Mouse (Mus musculus): Measurements from ENCODE around the gene Frat1. TPM values are rescaled to one million over a fixed set of nuclear protein-coding genes. Genes with fewer than 3 reads are reported as not detected.

Gene Frat1
- polyA plus RNA-seq, 1 experiment = 29.1 TPM

DNA sequence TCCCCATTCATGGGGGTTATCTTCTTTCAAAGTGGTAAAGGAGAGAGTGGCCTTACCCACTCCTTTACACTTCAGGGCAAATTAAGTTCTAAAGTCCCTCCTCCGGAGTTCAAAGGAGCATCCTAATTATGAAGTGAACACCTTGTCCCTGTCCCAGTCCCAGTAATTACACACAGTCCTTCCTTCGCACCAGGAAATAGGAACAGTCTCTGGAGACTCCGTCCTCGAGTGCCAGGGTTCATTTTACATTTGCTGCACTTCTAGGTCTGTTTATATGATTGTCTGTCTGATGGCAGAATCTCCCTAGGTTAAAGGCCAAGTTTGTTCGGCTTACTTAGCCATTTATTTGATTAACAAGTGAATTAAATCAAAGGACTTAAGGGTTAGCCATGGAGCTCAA is 13.4 kb upstream of the Frat1 start:
- Histone ChIP-seq H3K27me3 (ENCODE audit: control insufficient read depth, insufficient read depth, low read length) (no peaks in the 10 kb centered on the region; the same call in 1 of the 2 replicates), H3K27ac (ENCODE audit: insufficient read depth, low read depth, low read length) (peak overlapping the region; percentile 81), H3K4me3 (ENCODE audit: low read depth, low read length) (no peak overlapping the region), H3K4me1 (ENCODE audit: control insufficient read depth, insufficient read depth, insufficient read length, low read length) (peaks cover 7% of the 10 kb centered on the region; the same call in 1 of the 2 replicates), H3K36me3 (ENCODE audit: control insufficient read depth, insufficient read depth, low read length) (no peaks in the 10 kb centered on the region)
- 17% methylated on average over 5 of the region's 5 CpGs for WGBS
- no peak for TF ChIP-seq POLR2A (IDR thresholded peaks at IDR 0.05; ENCODE audit: low read depth, low read length)
- TF ChIP-seq CTCF (IDR thresholded peaks at IDR 0.05; ENCODE audit: extremely low read depth, insufficient read length, insufficient replicate concordance, low read depth, low read length) = no peak

DNA sequence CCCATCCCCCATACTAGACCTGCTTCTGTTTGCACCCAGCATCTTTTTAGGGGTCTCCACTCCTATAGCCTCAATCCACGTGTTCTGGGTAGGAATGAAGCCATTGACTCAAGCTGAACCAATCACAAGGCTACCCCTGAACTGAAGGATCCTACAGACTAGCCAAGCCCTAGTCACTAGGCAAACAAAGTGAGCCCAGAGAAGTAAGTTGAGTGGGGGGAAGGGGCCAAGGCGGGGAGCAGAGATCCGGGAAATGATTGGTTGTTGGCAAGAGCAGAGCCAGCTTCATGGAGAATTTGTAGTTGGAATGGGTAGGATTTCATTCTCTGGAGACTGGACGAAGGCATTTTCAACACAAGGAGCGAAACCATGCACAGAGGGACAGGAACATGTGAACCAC is 12.9 kb upstream of the Frat1 start:
- H3K4me3 ChIP-seq (ENCODE audit: low read depth, low read length) = no peak overlapping the region
- no peaks in the 10 kb centered on the region for H3K36me3 ChIP-seq (ENCODE audit: control insufficient read depth, insufficient read depth, low read length)
- TF ChIP-seq CTCF (IDR thresholded peaks at IDR 0.05; ENCODE audit: extremely low read depth, insufficient read length, insufficient replicate concordance, low read depth, low read length) (no peak), POLR2A (IDR thresholded peaks at IDR 0.05; ENCODE audit: low read depth, low read length) (no peak)
- H3K27ac ChIP-seq (ENCODE audit: insufficient read depth, low read depth, low read length) = peak overlapping the region; percentile 81
- WGBS = 62% methylated on average over 5 of the region's 5 CpGs
- H3K27me3 ChIP-seq (ENCODE audit: control insufficient read depth, insufficient read depth, low read length) = no peaks in the 10 kb centered on the region; the same call in 1 of the 2 replicates
- peaks cover 7% of the 10 kb centered on the region; the same call in 1 of the 2 replicates for H3K4me1 ChIP-seq (ENCODE audit: control insufficient read depth, insufficient read depth, insufficient read length, low read length)

DNA sequence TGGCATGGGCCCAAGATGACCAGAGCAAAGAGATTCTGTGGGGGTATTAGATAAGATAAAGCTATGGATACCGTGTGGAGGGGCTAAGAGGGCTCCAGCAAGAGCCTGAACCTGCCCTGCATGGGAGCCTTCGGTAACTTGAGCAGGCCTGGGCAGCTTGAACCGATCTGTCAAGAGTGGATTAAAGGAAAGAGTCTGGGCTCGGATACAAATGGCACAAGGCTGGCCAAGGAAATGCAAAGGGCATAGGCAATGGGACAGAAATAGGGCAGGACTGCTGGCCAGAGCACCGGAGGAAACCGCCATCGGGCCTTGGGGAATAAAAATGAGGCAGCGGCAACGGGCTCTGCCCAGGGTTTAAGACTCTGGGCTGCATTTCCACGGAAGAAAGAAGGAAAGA is 12.4 kb upstream of the Frat1 start:
- Histone ChIP-seq H3K27ac (ENCODE audit: insufficient read depth, low read depth, low read length) (no peak overlapping the region), H3K36me3 (ENCODE audit: control insufficient read depth, insufficient read depth, low read length) (no peaks in the 10 kb centered on the region), H3K4me1 (ENCODE audit: control insufficient read depth, insufficient read depth, insufficient read length, low read length) (peaks cover 7% of the 10 kb centered on the region; the same call in 1 of the 2 replicates), H3K27me3 (ENCODE audit: control insufficient read depth, insufficient read depth, low read length) (no peaks in the 10 kb centered on the region; the same call in 1 of the 2 replicates), H3K4me3 (ENCODE audit: low read depth, low read length) (no peak overlapping the region)
- no peak for TF ChIP-seq CTCF (IDR thresholded peaks at IDR 0.05; ENCODE audit: extremely low read depth, insufficient read length, insufficient replicate concordance, low read depth, low read length)
- TF ChIP-seq POLR2A (IDR thresholded peaks at IDR 0.05; ENCODE audit: low read depth, low read length) = no peak
- WGBS = 79% methylated on average over 10 of the region's 10 CpGs

DNA sequence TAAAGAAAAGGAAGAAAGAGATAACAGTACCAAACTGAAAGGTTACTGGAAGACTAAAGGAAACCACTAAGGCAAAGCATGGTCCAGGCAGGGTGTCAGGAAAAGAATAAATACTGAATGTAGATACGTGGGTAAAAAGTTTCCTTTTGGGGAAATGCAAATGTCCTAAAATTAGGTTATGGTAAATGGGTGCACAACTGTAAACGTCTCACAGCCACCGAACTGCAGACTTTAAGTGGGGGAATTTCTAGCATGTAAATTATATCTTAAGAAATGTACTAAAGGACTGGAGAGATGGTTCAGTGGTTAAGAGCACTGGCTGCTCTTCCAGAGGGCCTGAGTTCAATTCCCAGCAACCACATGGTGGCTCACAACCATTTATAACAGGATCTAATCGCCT is 11.0 kb upstream of the Frat1 start:
- TF ChIP-seq POLR2A (IDR thresholded peaks at IDR 0.05; ENCODE audit: low read depth, low read length) (no peak), CTCF (IDR thresholded peaks at IDR 0.05; ENCODE audit: extremely low read depth, insufficient read length, insufficient replicate concordance, low read depth, low read length) (no peak)
- H3K36me3 ChIP-seq (ENCODE audit: control insufficient read depth, insufficient read depth, low read length) = no peaks in the 10 kb centered on the region
- no peaks in the 10 kb centered on the region; the same call in 1 of the 2 replicates for H3K27me3 ChIP-seq (ENCODE audit: control insufficient read depth, insufficient read depth, low read length)
- no peak overlapping the region for H3K27ac ChIP-seq (ENCODE audit: insufficient read depth, low read depth, low read length)
- peaks cover 7% of the 10 kb centered on the region; the same call in 1 of the 2 replicates for H3K4me1 ChIP-seq (ENCODE audit: control insufficient read depth, insufficient read depth, insufficient read length, low read length)
- 83% methylated on average over 4 of the region's 4 CpGs for WGBS
- no peak overlapping the region for H3K4me3 ChIP-seq (ENCODE audit: low read depth, low read length)

DNA sequence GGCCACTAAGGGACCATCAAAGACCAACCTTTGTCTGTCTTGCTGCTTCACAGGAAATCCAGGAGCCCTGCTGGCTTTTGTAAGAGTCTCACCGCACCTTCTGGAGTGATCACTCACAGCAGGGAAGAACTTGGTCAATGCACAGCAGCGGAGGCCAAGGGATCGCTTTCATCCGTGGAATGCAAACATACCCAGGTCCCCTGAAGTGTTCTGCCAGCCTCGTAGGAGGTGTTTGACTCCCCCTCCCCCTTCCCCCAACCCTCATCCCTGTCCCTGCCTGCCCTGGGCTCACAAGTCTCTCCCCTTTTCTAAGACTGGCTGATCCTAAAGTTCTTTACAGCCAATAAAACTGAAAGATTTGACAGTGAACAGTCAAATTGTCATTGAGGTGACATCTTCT is 8.3 kb upstream of the Frat1 start:
- no peaks in the 10 kb centered on the region for H3K36me3 ChIP-seq (ENCODE audit: control insufficient read depth, insufficient read depth, low read length)
- H3K27ac ChIP-seq (ENCODE audit: insufficient read depth, low read depth, low read length) = no peak overlapping the region
- WGBS = 75% methylated on average over 5 of the region's 5 CpGs
- TF ChIP-seq CTCF (IDR thresholded peaks at IDR 0.05; ENCODE audit: extremely low read depth, insufficient read length, insufficient replicate concordance, low read depth, low read length) (no peak), POLR2A (IDR thresholded peaks at IDR 0.05; ENCODE audit: low read depth, low read length) (no peak)
- H3K4me3 ChIP-seq (ENCODE audit: low read depth, low read length) = no peak overlapping the region
- H3K27me3 ChIP-seq (ENCODE audit: control insufficient read depth, insufficient read depth, low read length) = no peaks in the 10 kb centered on the region; the same call in 1 of the 2 replicates
- peaks cover 4% of the 10 kb centered on the region; the same call in 1 of the 2 replicates for H3K4me1 ChIP-seq (ENCODE audit: control insufficient read depth, insufficient read depth, insufficient read length, low read length)

DNA sequence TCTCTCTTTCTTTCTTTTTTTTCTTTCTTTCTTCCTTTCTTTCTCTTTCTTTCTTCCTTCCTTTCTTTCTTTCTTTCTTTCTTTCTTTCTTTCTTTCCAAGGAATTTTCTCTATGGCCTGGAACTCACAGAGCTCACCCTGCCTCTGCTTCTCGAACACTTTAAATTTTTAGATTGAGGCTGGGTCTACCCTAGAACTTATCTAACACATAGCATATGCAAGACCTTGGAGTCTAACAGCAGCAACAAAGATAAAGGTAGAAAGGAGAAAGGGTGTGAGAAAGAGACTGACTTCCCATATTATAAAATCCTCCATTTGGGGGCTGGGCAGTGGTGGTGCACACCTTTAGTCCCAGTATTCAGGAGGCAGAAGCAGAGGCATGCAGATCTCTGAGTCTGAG is 7.2 kb upstream of the Frat1 start:
- TF ChIP-seq CTCF (IDR thresholded peaks at IDR 0.05; ENCODE audit: extremely low read depth, insufficient read length, insufficient replicate concordance, low read depth, low read length) (no peak), POLR2A (IDR thresholded peaks at IDR 0.05; ENCODE audit: low read depth, low read length) (no peak)
- Histone ChIP-seq H3K4me3 (ENCODE audit: low read depth, low read length) (no peak overlapping the region), H3K27me3 (ENCODE audit: control insufficient read depth, insufficient read depth, low read length) (no peaks in the 10 kb centered on the region; the same call in 1 of the 2 replicates), H3K36me3 (ENCODE audit: control insufficient read depth, insufficient read depth, low read length) (no peaks in the 10 kb centered on the region), H3K27ac (ENCODE audit: insufficient read depth, low read depth, low read length) (no peak overlapping the region), H3K4me1 (ENCODE audit: control insufficient read depth, insufficient read depth, insufficient read length, low read length) (no peaks in the 10 kb centered on the region)
- 93% methylated on average over 1 of the region's 1 CpGs for WGBS

GRCm38 (mm10) chr19:41824950-41825349 is 4.8 kb upstream of the Frat1 start:
- no peak overlapping the region for H3K27ac ChIP-seq (ENCODE audit: insufficient read depth, low read depth, low read length)
- H3K4me3 ChIP-seq (ENCODE audit: low read depth, low read length) = no peak overlapping the region
- H3K4me1 ChIP-seq (ENCODE audit: control insufficient read depth, insufficient read depth, insufficient read length, low read length) = no peaks in the 10 kb centered on the region
- H3K27me3 ChIP-seq (ENCODE audit: control insufficient read depth, insufficient read depth, low read length) = no peaks in the 10 kb centered on the region
- TF ChIP-seq CTCF (IDR thresholded peaks at IDR 0.05; ENCODE audit: extremely low read depth, insufficient read length, insufficient replicate concordance, low read depth, low read length) = no peak
- no peak for TF ChIP-seq POLR2A (IDR thresholded peaks at IDR 0.05; ENCODE audit: low read depth, low read length)
- 87% methylated on average over 5 of the region's 5 CpGs for WGBS
- H3K36me3 ChIP-seq (ENCODE audit: control insufficient read depth, insufficient read depth, low read length) = no peaks in the 10 kb centered on the region
